In genomic region chr8:11377391-11378210, GRCm38 (mm10) we compare ENCODE assay signal across 28 mouse cellular contexts.
DNase-seq lines count a peak whose midpoint lies in the region; ATAC-seq and TF ChIP-seq lines count a peak whose summit lies in the region.
"Had no signal": no experiment of that assay in that cellular context is flagged by ENCODE, and none has a peak within 500 bp of the region (broad histone marks: within the 10 kb centered on the region; RNA-seq: fewer than 3 reads in every experiment).

No protein-coding gene starts in this region.

- no peak overlapping the region for H3K9ac ChIP-seq in embryonic facial prominence, embryonic 14.5 days (ENCODE audit: low read depth, low read length)
- no peak overlapping the region for H3K9ac ChIP-seq in hindbrain, postnatal 0 days (replicated peaks; ENCODE audit: low read length)
- H3K9ac ChIP-seq in midbrain, postnatal 0 days (replicated peaks; ENCODE audit: low read length, poor library complexity, severe bottlenecking): no peak overlapping the region
- H3K9ac ChIP-seq: embryonic facial prominence, embryonic 15.5 days; forebrain, embryonic 15.5 days; hindbrain, embryonic 12.5 days; limb, embryonic 12.5 days; liver, postnatal 0 days had no signal

- H3K4me2 ChIP-seq in embryonic facial prominence, embryonic 14.5 days (ENCODE audit: low read depth, low read length): no peak overlapping the region
- H3K4me2 ChIP-seq in hindbrain, postnatal 0 days (ENCODE audit: low read depth, low read length): no peak overlapping the region
- H3K4me2 ChIP-seq in midbrain, postnatal 0 days (ENCODE audit: low read depth, low read length, poor library complexity, severe bottlenecking): no peak overlapping the region
- H3K4me2 ChIP-seq: embryonic facial prominence, embryonic 15.5 days; forebrain, embryonic 15.5 days; hindbrain, embryonic 12.5 days; limb, embryonic 12.5 days; liver, embryonic 11.5 days had no signal

- H3K27ac ChIP-seq in embryonic facial prominence, embryonic 14.5 days (replicated peaks; ENCODE audit: low read depth, low read length): no peak overlapping the region
- no peak overlapping the region for H3K27ac ChIP-seq in embryonic facial prominence, embryonic 10.5 days (replicated peaks)
- H3K27ac ChIP-seq in hindbrain, embryonic 10.5 days: 0 out of 2 replicates have a peak overlapping the region, but pooled peaks have one; percentile 40
- no peak overlapping the region for H3K27ac ChIP-seq in hindbrain, postnatal 0 days
- peak overlapping the region; percentile 34; the same call in 1 of the 2 replicates for H3K27ac ChIP-seq in midbrain, embryonic 10.5 days (replicated peaks)
- no peak overlapping the region for H3K27ac ChIP-seq in midbrain, postnatal 0 days (ENCODE audit: low read depth, low read length)
- H3K27ac ChIP-seq: embryonic facial prominence, embryonic 15.5 days; forebrain, embryonic 15.5 days; hindbrain, embryonic 12.5 days; layer of hippocampus, adult 2 months; limb, embryonic 12.5 days; macrophage had no signal

- WGBS in embryonic facial prominence, embryonic 14.5 days: 79% methylated on average over 16 of the region's 16 CpGs
- 80% methylated on average over 16 of the region's 16 CpGs for WGBS in embryonic facial prominence, embryonic 10.5 days
- WGBS in hindbrain, embryonic 10.5 days: 72% methylated on average over 16 of the region's 16 CpGs
- WGBS in hindbrain, postnatal 0 days: 58% methylated on average over 16 of the region's 16 CpGs
- 84% methylated on average over 16 of the region's 16 CpGs for WGBS in midbrain, embryonic 10.5 days
- WGBS in midbrain, postnatal 0 days: 72% methylated on average over 16 of the region's 16 CpGs

- H3K4me1 ChIP-seq in embryonic facial prominence, embryonic 14.5 days (ENCODE audit: control insufficient read depth, insufficient read depth, low read length): peaks cover 15% of the 10 kb centered on the region
- peaks cover 48% of the 10 kb centered on the region for H3K4me1 ChIP-seq in embryonic facial prominence, embryonic 10.5 days
- peaks cover 45% of the 10 kb centered on the region for H3K4me1 ChIP-seq in hindbrain, embryonic 10.5 days (replicated peaks)
- H3K4me1 ChIP-seq in hindbrain, postnatal 0 days (ENCODE audit: insufficient read depth, low read length): peaks cover 14% of the 10 kb centered on the region
- peaks cover 32% of the 10 kb centered on the region for H3K4me1 ChIP-seq in midbrain, embryonic 10.5 days
- H3K4me1 ChIP-seq in midbrain, postnatal 0 days (ENCODE audit: insufficient read depth, low read length): no peaks in the 10 kb centered on the region

- TF ChIP-seq CTCF in hindbrain, postnatal 0 days (IDR thresholded peaks at IDR 0.05; ENCODE audit: low read depth): no peak
- no peak for TF ChIP-seq CTCF in midbrain, postnatal 0 days (IDR thresholded peaks at IDR 0.05)

- H3K36me3 ChIP-seq in embryonic facial prominence, embryonic 14.5 days (ENCODE audit: control insufficient read depth, insufficient read depth, low read length): no peaks in the 10 kb centered on the region
- no peaks in the 10 kb centered on the region; the same call in none of the 2 replicates for H3K36me3 ChIP-seq in embryonic facial prominence, embryonic 10.5 days (replicated peaks)
- H3K36me3 ChIP-seq in hindbrain, embryonic 10.5 days: no peaks in the 10 kb centered on the region
- H3K36me3 ChIP-seq in hindbrain, postnatal 0 days (ENCODE audit: insufficient read depth, low read length): no peaks in the 10 kb centered on the region
- no peaks in the 10 kb centered on the region for H3K36me3 ChIP-seq in midbrain, embryonic 10.5 days
- no peaks in the 10 kb centered on the region for H3K36me3 ChIP-seq in midbrain, postnatal 0 days (ENCODE audit: insufficient read depth, low read length)
- H3K36me3 ChIP-seq: embryonic facial prominence, embryonic 15.5 days; forebrain, embryonic 15.5 days; hindbrain, embryonic 12.5 days; limb, embryonic 12.5 days had no signal

- peak; percentile 61 for DNase-seq in embryonic facial prominence, embryonic 14.5 days (ENCODE audit: low spot score)
- DNase-seq in embryonic facial prominence, embryonic 10.5 days (ENCODE audit: low spot score): no peak
- no peak for DNase-seq in hindbrain, embryonic 10.5 days (ENCODE audit: low spot score)
- DNase-seq in hindbrain, postnatal 0 days (ENCODE audit: low spot score): no peak
- no peak for DNase-seq in midbrain, embryonic 10.5 days (ENCODE audit: low spot score)
- DNase-seq in midbrain, postnatal 0 days (ENCODE audit: low spot score): no peak
- no peak for DNase-seq in left cerebral cortex, adult 9 months (ENCODE audit: low spot score in 2 of 2)
- DNase-seq: adrenal gland, postnatal 10 days; cerebellum, adult 8-10 months; cerebellum, postnatal 36 days; embryo, embryonic 11 days; gastrocnemius, postnatal 10 days; heart, adult 18-20 months; kidney, adult 8-10 months; kidney, postnatal 25 days; layer of hippocampus, postnatal 36 days; liver, postnatal 0 days; right cerebral cortex, postnatal 25 days; spleen, adult 18-20 months; thymus, adult 18-20 months; thymus, postnatal 36 days had no signal

- ATAC-seq in embryonic facial prominence, embryonic 14.5 days (ENCODE audit: low read depth): no peak
- ATAC-seq in hindbrain, postnatal 0 days: no peak
- ATAC-seq in midbrain, postnatal 0 days (ENCODE audit: low FRiP score): no peak
- ATAC-seq: forebrain, embryonic 15.5 days; liver, postnatal 0 days had no signal

- H3K9me3 ChIP-seq in embryonic facial prominence, embryonic 14.5 days (ENCODE audit: control insufficient read depth, low read length): no peaks in the 10 kb centered on the region
- H3K9me3 ChIP-seq in embryonic facial prominence, embryonic 10.5 days: no peaks in the 10 kb centered on the region
- H3K9me3 ChIP-seq in hindbrain, embryonic 10.5 days: no peaks in the 10 kb centered on the region
- no peaks in the 10 kb centered on the region for H3K9me3 ChIP-seq in hindbrain, postnatal 0 days (ENCODE audit: low read length)
- H3K9me3 ChIP-seq in midbrain, embryonic 10.5 days (replicated peaks): no peaks in the 10 kb centered on the region
- no peaks in the 10 kb centered on the region for H3K9me3 ChIP-seq in midbrain, postnatal 0 days (ENCODE audit: low read length)
- H3K9me3 ChIP-seq: embryonic facial prominence, embryonic 15.5 days; forebrain, embryonic 15.5 days; hindbrain, embryonic 12.5 days; limb, embryonic 12.5 days had no signal

- H3K27me3 ChIP-seq in embryonic facial prominence, embryonic 14.5 days (replicated peaks; ENCODE audit: control insufficient read depth, insufficient read depth, low read length): no peaks in the 10 kb centered on the region
- H3K27me3 ChIP-seq in embryonic facial prominence, embryonic 10.5 days (replicated peaks; ENCODE audit: low read depth, poor library complexity, severe bottlenecking): no peaks in the 10 kb centered on the region
- no peaks in the 10 kb centered on the region for H3K27me3 ChIP-seq in hindbrain, embryonic 10.5 days (ENCODE audit: insufficient read depth, poor library complexity, severe bottlenecking)
- H3K27me3 ChIP-seq in hindbrain, postnatal 0 days (ENCODE audit: insufficient read depth, low read length): no peaks in the 10 kb centered on the region
- H3K27me3 ChIP-seq in midbrain, embryonic 10.5 days (ENCODE audit: low read depth, poor library complexity, severe bottlenecking): no peaks in the 10 kb centered on the region
- H3K27me3 ChIP-seq in midbrain, postnatal 0 days (ENCODE audit: insufficient read depth, low read length): no peaks in the 10 kb centered on the region
- H3K27me3 ChIP-seq: embryonic facial prominence, embryonic 15.5 days; forebrain, embryonic 15.5 days; limb, embryonic 12.5 days had no signal

- no peak overlapping the region for H3K4me3 ChIP-seq in embryonic facial prominence, embryonic 14.5 days (ENCODE audit: low read depth, low read length)
- no peak overlapping the region for H3K4me3 ChIP-seq in embryonic facial prominence, embryonic 10.5 days
- no peak overlapping the region for H3K4me3 ChIP-seq in hindbrain, embryonic 10.5 days
- H3K4me3 ChIP-seq in hindbrain, postnatal 0 days (ENCODE audit: low read length): no peak overlapping the region
- no peak overlapping the region for H3K4me3 ChIP-seq in midbrain, embryonic 10.5 days
- H3K4me3 ChIP-seq in midbrain, postnatal 0 days (ENCODE audit: low read depth, low read length): no peak overlapping the region
- H3K4me3 ChIP-seq: embryonic facial prominence, embryonic 15.5 days; forebrain, embryonic 15.5 days; hindbrain, embryonic 12.5 days; layer of hippocampus, adult 2 months; limb, embryonic 12.5 days had no signal

Comparison
In these comparisons a context has a peak if more than half of its experiments do, and no peak if none do; other contexts are left out.
1. H3K27ac ChIP-seq: peak in hindbrain, embryonic 10.5 days (single experiment) and midbrain, embryonic 10.5 days (single experiment); none in embryonic facial prominence, embryonic 14.5 days (single experiment), embryonic facial prominence, embryonic 10.5 days (single experiment), hindbrain, postnatal 0 days (single experiment) and midbrain, postnatal 0 days (single experiment).